Comparison of ENCODE assay signal across 17 mouse cellular contexts in genomic region chr6:27982021-27982420, GRCm38 (mm10).
DNase-seq lines count a peak whose midpoint lies in the region; ATAC-seq lines count a peak whose summit lies in the region.
"Had no signal": no experiment of that assay in that cellular context is flagged by ENCODE, and none has a peak within 500 bp of the region (broad histone marks: within the 10 kb centered on the region; RNA-seq: fewer than 3 reads in every experiment).

No protein-coding gene starts in this region.

- no peak for ATAC-seq in heart, embryonic 12.5 days (ENCODE audit: insufficient number of reproducible peaks, low FRiP score)
- ATAC-seq: activated CD4-positive, CD25-positive, alpha-beta regulatory T cell, adult 4 months; intestine, embryonic 15.5 days; midbrain, embryonic 15.5 days had no signal

- H3K4me1 ChIP-seq in heart, embryonic 12.5 days (replicated peaks), result no peaks in the 10 kb centered on the region
- H3K4me1 ChIP-seq: heart, embryonic 10.5 days; intestine, embryonic 15.5 days; lung, embryonic 15.5 days; midbrain, embryonic 15.5 days had no signal

- no peak overlapping the region for H3K9ac ChIP-seq in heart, embryonic 12.5 days
- H3K9ac ChIP-seq: intestine, embryonic 15.5 days; lung, embryonic 15.5 days; midbrain, embryonic 15.5 days had no signal

- no peaks in the 10 kb centered on the region for H3K27me3 ChIP-seq in heart, embryonic 12.5 days (replicated peaks)
- H3K27me3 ChIP-seq: intestine, embryonic 15.5 days; lung, embryonic 15.5 days; midbrain, embryonic 15.5 days had no signal

- 24% methylated on average over 1 of the region's 1 CpGs for WGBS in heart, embryonic 12.5 days

- intact Hi-C loops in left cerebral cortex, postnatal 36 days (cut with DNase I), result no loop called here

- peak; percentile 8 for DNase-seq in heart, postnatal 4 days
- DNase-seq in retina, embryonic 14.5 days (ENCODE audit: low spot score), result peak; percentile 15
- DNase-seq in retina, postnatal 1 day, result no peak
- peak; percentile 11 for DNase-seq in embryo, embryonic 11.5 days (ENCODE audit: low read depth, low spot score)
- DNase-seq in left cerebral cortex, adult 8-10 months (ENCODE audit: low spot score in 2 of 2), result no peak
- DNase-seq in gastrocnemius, adult 8-10 months (ENCODE audit: low spot score in 2 of 2), result no peak
- no peak for DNase-seq in left cerebral cortex, postnatal 36 days (ENCODE audit: low spot score in 2 of 2)
- DNase-seq: cerebellum, adult 11 months; gastrocnemius, postnatal 36 days had no signal

- H3K36me3 ChIP-seq in heart, embryonic 12.5 days, result no peaks in the 10 kb centered on the region
- H3K36me3 ChIP-seq: heart, embryonic 10.5 days; intestine, embryonic 15.5 days; lung, embryonic 15.5 days; midbrain, embryonic 15.5 days had no signal

- no peak overlapping the region for H3K4me3 ChIP-seq in heart, embryonic 12.5 days
- H3K4me3 ChIP-seq: erythroblast, embryonic 14.5 days; heart, embryonic 10.5 days; intestine, embryonic 15.5 days; layer of hippocampus, adult 2 months; lung, embryonic 15.5 days; midbrain, embryonic 15.5 days had no signal

- no peak overlapping the region for H3K27ac ChIP-seq in heart, embryonic 12.5 days (ENCODE audit: poor library complexity, severe bottlenecking)
- H3K27ac ChIP-seq: heart, embryonic 10.5 days; intestine, embryonic 15.5 days; layer of hippocampus, adult 2 months; lung, embryonic 15.5 days; midbrain, embryonic 15.5 days had no signal

- no peaks in the 10 kb centered on the region for H3K9me3 ChIP-seq in heart, embryonic 12.5 days (replicated peaks)
- H3K9me3 ChIP-seq: heart, embryonic 10.5 days; intestine, embryonic 15.5 days; lung, embryonic 15.5 days; midbrain, embryonic 15.5 days had no signal

- H3K4me2 ChIP-seq in heart, embryonic 12.5 days, result no peak overlapping the region
- H3K4me2 ChIP-seq: intestine, embryonic 15.5 days; lung, embryonic 15.5 days; midbrain, embryonic 15.5 days had no signal

Comparison
In these comparisons a context has a peak if more than half of its experiments do, and no peak if none do; other contexts are left out.
1. DNase-seq: peak in heart, postnatal 4 days (single experiment), retina, embryonic 14.5 days (single experiment) and embryo, embryonic 11.5 days (single experiment); none in retina, postnatal 1 day (single experiment), left cerebral cortex, adult 8-10 months (0 of 2), gastrocnemius, adult 8-10 months (0 of 2) and left cerebral cortex, postnatal 36 days (0 of 2).